Mouse (Mus musculus): ENCODE measurements at regions not wholly inside any gene's neighbourhood (a gene's known extent, or its start where the extent isn't known, plus 50 kb on each side); places are given as distances from the start of the nearest gene placed in this dataset.
"Not testable (repeated sequence)": the region's sequence is repeated elsewhere in the genome, so short reads cannot be mapped to it uniquely, and the experiment has no call there.

GRCm38 (mm10) chr11:25042763-25043162 is 964.9 kb downstream of the Bcl11a start:
- Histone ChIP-seq H3K9me3 (ENCODE audit: control insufficient read depth, low read length) (no peaks in the 10 kb centered on the region), H3K27me3 (ENCODE audit: control insufficient read depth, insufficient read depth, low read length) (no peaks in the 10 kb centered on the region), H3K36me3 (ENCODE audit: control insufficient read depth, insufficient read depth, low read length) (no peaks in the 10 kb centered on the region), H3K4me3 (ENCODE audit: low read depth, low read length) (no peak overlapping the region), H3K9ac (ENCODE audit: low read length) (no peak overlapping the region), H3K27ac (replicated peaks; ENCODE audit: low read depth, low read length) (no peak overlapping the region), H3K4me1 (ENCODE audit: control insufficient read depth, insufficient read depth, low read length) (peaks cover 4% of the 10 kb centered on the region; the same call in 1 of the 2 replicates), H3K4me2 (ENCODE audit: low read depth, severe bottlenecking) (no peak overlapping the region)
- no peak for DNase-seq (ENCODE audit: low spot score)
- 79% methylated on average over 3 of the region's 3 CpGs for WGBS
- no peak for ATAC-seq (ENCODE audit: insufficient number of reproducible peaks, low FRiP score, low TSS enrichment, low read depth)

DNA sequence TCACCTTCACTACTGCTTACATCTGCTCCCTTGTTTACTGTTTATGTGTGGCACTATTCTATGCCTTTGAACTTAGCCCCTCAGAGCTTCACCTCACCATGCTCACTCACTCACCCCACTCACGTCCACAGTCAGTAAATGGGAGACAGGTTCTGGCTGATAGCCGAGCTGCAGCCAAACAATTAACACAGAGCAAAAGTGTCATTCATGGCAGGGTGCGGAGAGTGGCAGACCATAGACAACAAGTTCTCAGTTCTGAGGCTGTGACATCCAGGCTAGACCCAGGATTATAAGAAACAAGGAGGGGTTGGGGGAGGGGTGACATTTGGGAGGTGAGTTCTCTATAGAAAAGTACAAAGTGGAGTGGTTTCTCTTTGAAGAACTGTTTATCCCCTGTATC is 967.5 kb downstream of the Bcl11a start:
- no peaks in the 10 kb centered on the region for H3K27me3 ChIP-seq (ENCODE audit: control insufficient read depth, insufficient read depth, low read length)
- ATAC-seq (ENCODE audit: insufficient number of reproducible peaks, low FRiP score, low TSS enrichment, low read depth) = no peak
- no peaks in the 10 kb centered on the region for H3K9me3 ChIP-seq (ENCODE audit: control insufficient read depth, low read length)
- DNase-seq (ENCODE audit: low spot score) = peak; percentile 28
- 36% methylated on average over 3 of the region's 3 CpGs for WGBS
- no peak overlapping the region for H3K27ac ChIP-seq (replicated peaks; ENCODE audit: low read depth, low read length)
- peaks cover 4% of the 10 kb centered on the region; the same call in 1 of the 2 replicates for H3K4me1 ChIP-seq (ENCODE audit: control insufficient read depth, insufficient read depth, low read length)
- H3K4me3 ChIP-seq (ENCODE audit: low read depth, low read length) = no peak overlapping the region
- H3K9ac ChIP-seq (ENCODE audit: low read length) = no peak overlapping the region
- H3K4me2 ChIP-seq (ENCODE audit: low read depth, severe bottlenecking) = no peak overlapping the region
- no peaks in the 10 kb centered on the region for H3K36me3 ChIP-seq (ENCODE audit: control insufficient read depth, insufficient read depth, low read length)

DNA sequence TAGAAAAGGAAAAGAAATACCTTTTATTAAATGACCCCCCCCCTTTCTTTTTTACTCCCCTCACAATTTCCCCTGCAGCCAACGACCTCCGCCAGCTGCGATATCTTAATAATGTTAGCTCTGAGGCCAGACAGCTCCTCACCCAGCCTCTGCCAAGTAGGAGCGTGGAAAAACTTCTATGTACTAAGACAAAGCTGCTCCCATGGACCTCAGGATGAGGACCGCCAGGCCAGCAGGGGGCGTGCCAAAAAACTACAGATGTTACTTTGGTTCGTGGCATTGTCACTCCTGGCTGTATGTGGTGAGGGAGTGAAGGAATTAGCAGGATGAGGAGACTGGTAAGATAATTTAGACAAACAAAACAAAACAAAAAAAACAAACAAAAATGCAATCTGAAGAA is 968.1 kb downstream of the Bcl11a start:
- Histone ChIP-seq H3K4me2 (ENCODE audit: low read depth, severe bottlenecking) (no peak overlapping the region; the same call in 1 of the 2 replicates), H3K4me3 (ENCODE audit: low read depth, low read length) (no peak overlapping the region), H3K9ac (ENCODE audit: low read length) (no peak overlapping the region), H3K27me3 (ENCODE audit: control insufficient read depth, insufficient read depth, low read length) (no peaks in the 10 kb centered on the region), H3K9me3 (ENCODE audit: control insufficient read depth, low read length) (no peaks in the 10 kb centered on the region), H3K27ac (replicated peaks; ENCODE audit: low read depth, low read length) (0 out of 2 replicates have a peak overlapping the region, but pooled peaks have one; percentile 26), H3K36me3 (ENCODE audit: control insufficient read depth, insufficient read depth, low read length) (no peaks in the 10 kb centered on the region), H3K4me1 (ENCODE audit: control insufficient read depth, insufficient read depth, low read length) (peaks cover 4% of the 10 kb centered on the region; the same call in 1 of the 2 replicates)
- DNase-seq (ENCODE audit: low spot score) (peak; percentile 53), ATAC-seq (ENCODE audit: insufficient number of reproducible peaks, low FRiP score, low TSS enrichment, low read depth) (no peak)
- WGBS = 47% methylated on average over 7 of the region's 7 CpGs

DNA sequence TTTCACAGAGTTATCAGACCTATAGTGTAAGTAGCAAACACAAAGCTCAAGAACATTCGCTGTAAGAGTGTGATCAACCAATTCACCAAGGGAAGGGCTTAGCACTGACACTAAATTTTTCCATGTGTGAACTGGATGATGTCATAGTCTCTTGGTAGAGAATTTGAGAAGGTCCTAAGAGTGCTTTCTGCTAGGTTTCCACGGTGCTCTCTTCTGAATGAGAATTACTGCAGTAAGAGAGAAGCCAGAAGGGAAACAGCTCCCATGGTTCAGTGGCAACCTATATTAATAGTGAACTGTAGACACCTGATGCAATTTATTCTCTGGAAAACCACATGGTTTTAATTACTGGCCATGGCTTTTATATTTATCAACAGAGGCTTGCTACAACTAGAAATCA is 977.8 kb downstream of the Bcl11a start:
- no peak for DNase-seq (ENCODE audit: low spot score)
- Histone ChIP-seq H3K4me2 (ENCODE audit: low read depth, severe bottlenecking) (no peak overlapping the region), H3K4me3 (ENCODE audit: low read depth, low read length) (no peak overlapping the region), H3K27me3 (ENCODE audit: control insufficient read depth, insufficient read depth, low read length) (no peaks in the 10 kb centered on the region), H3K9ac (ENCODE audit: low read length) (no peak overlapping the region), H3K9me3 (ENCODE audit: control insufficient read depth, low read length) (no peaks in the 10 kb centered on the region), H3K36me3 (ENCODE audit: control insufficient read depth, insufficient read depth, low read length) (no peaks in the 10 kb centered on the region), H3K27ac (replicated peaks; ENCODE audit: low read depth, low read length) (no peak overlapping the region), H3K4me1 (ENCODE audit: control insufficient read depth, insufficient read depth, low read length) (peaks cover 12% of the 10 kb centered on the region)
- 45% methylated on average over 2 of the region's 2 CpGs for WGBS
- ATAC-seq (ENCODE audit: insufficient number of reproducible peaks, low FRiP score, low TSS enrichment, low read depth) = peak; percentile 51; the same call in 1 of the 2 replicates

GRCm38 (mm10) chr11:25057093-25057521 is 979.3 kb downstream of the Bcl11a start:
- Histone ChIP-seq H3K4me3 (ENCODE audit: low read depth, low read length) (no peak overlapping the region), H3K4me1 (ENCODE audit: control insufficient read depth, insufficient read depth, low read length) (peaks cover 12% of the 10 kb centered on the region), H3K9me3 (ENCODE audit: control insufficient read depth, low read length) (no peaks in the 10 kb centered on the region), H3K9ac (ENCODE audit: low read length) (no peak overlapping the region), H3K27ac (replicated peaks; ENCODE audit: low read depth, low read length) (0 out of 2 replicates have a peak overlapping the region, but pooled peaks have one; percentile 21), H3K4me2 (ENCODE audit: low read depth, severe bottlenecking) (peak overlapping the region; percentile 29; the same call in 1 of the 2 replicates), H3K27me3 (ENCODE audit: control insufficient read depth, insufficient read depth, low read length) (no peaks in the 10 kb centered on the region), H3K36me3 (ENCODE audit: control insufficient read depth, insufficient read depth, low read length) (no peaks in the 10 kb centered on the region)
- DNase-seq (ENCODE audit: low spot score) (peak; percentile 64), ATAC-seq (ENCODE audit: insufficient number of reproducible peaks, low FRiP score, low TSS enrichment, low read depth) (peak; percentile 83)
- WGBS = under 1% methylated on average over 7 of the region's 7 CpGs

- Histone ChIP-seq H3K9me3 (ENCODE audit: control insufficient read depth, low read length) (no peaks in the 10 kb centered on the region), H3K4me1 (ENCODE audit: control insufficient read depth, insufficient read depth, low read length) (peaks cover 12% of the 10 kb centered on the region), H3K4me2 (ENCODE audit: low read depth, severe bottlenecking) (no peak overlapping the region), H3K4me3 (ENCODE audit: low read depth, low read length) (no peak overlapping the region), H3K27ac (replicated peaks; ENCODE audit: low read depth, low read length) (no peak overlapping the region), H3K36me3 (ENCODE audit: control insufficient read depth, insufficient read depth, low read length) (no peaks in the 10 kb centered on the region), H3K27me3 (ENCODE audit: control insufficient read depth, insufficient read depth, low read length) (no peaks in the 10 kb centered on the region), H3K9ac (ENCODE audit: low read length) (no peak overlapping the region)
- DNase-seq (ENCODE audit: low spot score) (no peak), ATAC-seq (ENCODE audit: insufficient number of reproducible peaks, low FRiP score, low TSS enrichment, low read depth) (no peak)
- 10% methylated on average over 2 of the region's 2 CpGs for WGBS
These were observed 979.7 kb downstream of the Bcl11a start for GRCm38 (mm10) chr11:25057543-25057942.

- WGBS = 40% methylated on average over 4 of the region's 4 CpGs
- H3K4me3 ChIP-seq (ENCODE audit: low read depth, low read length) = no peak overlapping the region
- no peaks in the 10 kb centered on the region for H3K9me3 ChIP-seq (ENCODE audit: control insufficient read depth, low read length)
- H3K4me1 ChIP-seq (ENCODE audit: control insufficient read depth, insufficient read depth, low read length) = peaks cover 2% of the 10 kb centered on the region; the same call in 1 of the 2 replicates
- no peaks in the 10 kb centered on the region for H3K36me3 ChIP-seq (ENCODE audit: control insufficient read depth, insufficient read depth, low read length)
- ATAC-seq (ENCODE audit: insufficient number of reproducible peaks, low FRiP score, low TSS enrichment, low read depth) (no peak), DNase-seq (ENCODE audit: low spot score) (no peak)
- H3K27ac ChIP-seq (replicated peaks; ENCODE audit: low read depth, low read length) = no peak overlapping the region
- no peaks in the 10 kb centered on the region for H3K27me3 ChIP-seq (ENCODE audit: control insufficient read depth, insufficient read depth, low read length)
- H3K4me2 ChIP-seq (ENCODE audit: low read depth, severe bottlenecking) = no peak overlapping the region
- H3K9ac ChIP-seq (ENCODE audit: low read length) = no peak overlapping the region
These were observed 985.2 kb downstream of the Bcl11a start for GRCm38 (mm10) chr11:25063042-25063441.

DNA sequence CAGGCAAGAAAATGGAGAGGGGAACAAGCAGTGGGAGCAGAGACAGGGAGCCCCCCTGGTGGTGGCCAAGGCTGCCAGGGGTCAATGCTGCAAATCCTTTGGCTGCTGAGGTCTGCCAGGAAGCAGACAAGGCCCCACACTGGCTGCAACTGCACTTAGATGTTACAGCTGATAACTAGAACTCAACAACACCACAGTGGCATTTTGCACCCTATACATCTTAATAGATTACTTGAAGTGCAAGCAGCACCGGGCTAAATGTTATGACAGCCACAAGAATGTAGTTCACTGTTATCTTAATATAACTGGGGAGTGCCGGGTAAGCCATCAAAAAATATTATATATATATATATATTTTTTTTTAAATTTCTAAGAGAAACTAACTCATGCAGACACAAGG is 986.1 kb downstream of the Bcl11a start:
- ATAC-seq (ENCODE audit: insufficient number of reproducible peaks, low FRiP score, low TSS enrichment, low read depth) (no peak), DNase-seq (ENCODE audit: low spot score) (peak; percentile 34)
- H3K4me3 ChIP-seq (ENCODE audit: low read depth, low read length) = no peak overlapping the region
- 0 out of 2 replicates have a peak, but pooled peaks cover 2% of the 10 kb centered on the region for H3K4me1 ChIP-seq (ENCODE audit: control insufficient read depth, insufficient read depth, low read length)
- no peaks in the 10 kb centered on the region for H3K36me3 ChIP-seq (ENCODE audit: control insufficient read depth, insufficient read depth, low read length)
- H3K27ac ChIP-seq (replicated peaks; ENCODE audit: low read depth, low read length) = no peak overlapping the region
- WGBS = 37% methylated on average over 2 of the region's 2 CpGs
- no peaks in the 10 kb centered on the region for H3K9me3 ChIP-seq (ENCODE audit: control insufficient read depth, low read length)
- no peak overlapping the region for H3K4me2 ChIP-seq (ENCODE audit: low read depth, severe bottlenecking)
- H3K27me3 ChIP-seq (ENCODE audit: control insufficient read depth, insufficient read depth, low read length) = no peaks in the 10 kb centered on the region
- H3K9ac ChIP-seq (ENCODE audit: low read length) = no peak overlapping the region

GRCm38 (mm10) chr11:25099976-25100375 is 1022.1 kb downstream of the Bcl11a start:
- H3K36me3 ChIP-seq (ENCODE audit: control insufficient read depth, insufficient read depth, low read length); DNase-seq (ENCODE audit: low spot score); ATAC-seq (ENCODE audit: insufficient number of reproducible peaks, low FRiP score, low TSS enrichment, low read depth); H3K4me3 ChIP-seq (ENCODE audit: low read depth, low read length); H3K9ac ChIP-seq (ENCODE audit: low read length); H3K27me3 ChIP-seq (ENCODE audit: control insufficient read depth, insufficient read depth, low read length); H3K9me3 ChIP-seq (ENCODE audit: control insufficient read depth, low read length); H3K27ac ChIP-seq (replicated peaks; ENCODE audit: low read depth, low read length); H3K4me2 ChIP-seq (ENCODE audit: low read depth, severe bottlenecking); H3K4me1 ChIP-seq (ENCODE audit: control insufficient read depth, insufficient read depth, low read length): not testable (repeated sequence)
- 92% methylated on average over 3 of the region's 3 CpGs for WGBS

Measured in limb, embryonic 11.5 days (tissue).